Mouse (Mus musculus): ENCODE results near the gene Thsd4. TPM values are rescaled to one million over a fixed set of nuclear protein-coding genes. Genes with fewer than 3 reads are reported as not detected.

Thsd4 gene
- 4.2 and 4.3 TPM in 2 replicates for polyA plus RNA-seq (2021; fragmentation: Nextera tagmentation)
- long read RNA-seq, experiment 1, partial matches to known transcripts = 0 of 14 reads
- long read RNA-seq, experiment 1, other reads (novel, unspliced or antisense) = 14 of 14 reads
- long read RNA-seq, experiment 2, full-length matches to known transcripts = 24 of 61 reads
- long read RNA-seq, experiment 2, partial matches to known transcripts = 9 of 61 reads
- long read RNA-seq, experiment 2, other reads (novel, unspliced or antisense) = 28 of 61 reads

GRCm38 (mm10) chr9:60521806-60522264 is at the start of gene Thsd4:
Gene Thsd4, minus strand, starts transcription at chr9:60522046.

DNA sequence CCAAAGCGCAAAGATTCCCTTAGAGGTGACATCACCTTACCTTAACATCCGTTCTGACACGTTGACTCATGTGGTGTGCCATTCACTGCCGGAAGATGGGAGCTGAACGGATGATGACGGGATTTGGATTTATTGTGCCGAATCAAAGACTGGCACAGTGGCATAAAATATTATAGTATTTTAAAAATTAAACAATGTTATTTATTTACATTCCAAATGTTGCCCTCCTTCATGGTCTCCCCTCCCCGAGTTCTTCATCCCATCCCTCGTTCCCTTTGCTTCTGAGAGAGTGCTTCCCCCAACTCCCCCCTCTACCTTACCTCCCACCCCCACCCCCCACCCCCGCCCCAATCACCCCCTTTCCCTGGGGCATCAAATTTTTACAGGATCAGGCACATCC is 561.3 kb downstream of the Thsd4 start, which contains the start of gene Nr2e3:
Gene Nr2e3, minus strand, starts transcription at position 101 of the 400 bp plus-strand sequence.

Other genes with a start within 250 kb of the Thsd4 start
- gene Lrrc49, start 166.1 kb upstream of the Thsd4 start, polyA plus RNA-seq (2021; fragmentation: Nextera tagmentation) = 28.6 and 33.0 TPM in 2 replicates
- 31.2 and 34.7 TPM in 2 replicates for gene Larp6, start 190.9 kb upstream of the Thsd4 start, polyA plus RNA-seq (2021; fragmentation: Nextera tagmentation)